Mouse (Mus musculus) activated CD4-positive, CD25-positive, alpha-beta regulatory T cell, adult 4 months (primary cell): ENCODE data around the gene Syvn1. TPM values are rescaled to one million over a fixed set of nuclear protein-coding genes. Genes with fewer than 3 reads are reported as not detected.
"Not testable (repeated sequence)": the region's sequence is repeated elsewhere in the genome, so short reads cannot be mapped to it uniquely, and the experiment has no call there.

Experiments
- ATAC-seq: one replicate; pipeline ENCODE4 v1.8.0; 2017
- polyA plus RNA-seq, 2 experiments: library from polyadenylated mRNA; unstranded; fragments of 100-300 nt; shearing (Covaris generic); gene quantifications; one replicate each; pipeline ENCODE4 v1.2.1; 2017

Syvn1 gene
- polyA plus RNA-seq, 2 experiments from 2014 or later, result 12.2 to 15.7 TPM

- ATAC-seq, result no peak
Observed at GRCm38 (mm10) chr19:6042293-6042692, 4.1 kb upstream of the Syvn1 start.

GRCm38 (mm10) chr19:6044102-6044501 is 2.3 kb upstream of the Syvn1 start:
- not testable (repeated sequence) for ATAC-seq

GRCm38 (mm10) chr19:6045366-6046293 is 746 bp upstream of the Syvn1 start:
- peak; percentile 33 for ATAC-seq

GRCm38 (mm10) chr19:6047154-6047898 is 950 bp downstream of the Syvn1 start:
- ATAC-seq, result no peak

- no peak for ATAC-seq
Observed at GRCm38 (mm10) chr19:6047899-6048166, 1.5 kb downstream of the Syvn1 start.

GRCm38 (mm10) chr19:6048681-6049410 is 2.5 kb downstream of the Syvn1 start:
- no peak for ATAC-seq

- ATAC-seq, result no peak
Observed at GRCm38 (mm10) chr19:6052516-6052915, 6.1 kb downstream of the Syvn1 start.

- ATAC-seq, result no peak
Observed at GRCm38 (mm10) chr19:6054296-6054695, 7.9 kb downstream of the Syvn1 start.

GRCm38 (mm10) chr19:6056696-6057095 is 10.3 kb downstream of the Syvn1 start:
- ATAC-seq, result no peak

- peak; percentile 68 for ATAC-seq
Observed at GRCm38 (mm10) chr19:6057313-6058096, 11.1 kb downstream of the Syvn1 start, which contains the start of the genes Mrpl49 and Fau. Gene Mrpl49, minus strand, starts transcription at chr19:6057785. Gene Fau, plus strand, starts transcription at chr19:6057844.

- ATAC-seq, result no peak
Observed at GRCm38 (mm10) chr19:6058513-6058912, 12.1 kb downstream of the Syvn1 start.

GRCm38 (mm10) chr19:6058966-6059365 is 12.6 kb downstream of the Syvn1 start:
- no peak for ATAC-seq

- peak; percentile 83 for ATAC-seq
Observed at GRCm38 (mm10) chr19:6061021-6061533, 14.7 kb downstream of the Syvn1 start, which contains the start of gene Znhit2. Gene Znhit2, plus strand, starts transcription at chr19:6061192.

- ATAC-seq, result peak; percentile 22
Observed at GRCm38 (mm10) chr19:6061641-6062302, 15.4 kb downstream of the Syvn1 start.

- no peak for ATAC-seq
Observed at GRCm38 (mm10) chr19:6062418-6062817, 16.0 kb downstream of the Syvn1 start.

GRCm38 (mm10) chr19:6063081-6063480 is 16.7 kb downstream of the Syvn1 start:
- ATAC-seq, result no peak

- ATAC-seq, result no peak
Observed at GRCm38 (mm10) chr19:6066571-6066970, 20.2 kb downstream of the Syvn1 start.

- peak; percentile 42 for ATAC-seq
Observed at GRCm38 (mm10) chr19:6067011-6067723, 20.8 kb downstream of the Syvn1 start.

GRCm38 (mm10) chr19:6067724-6068415 is 21.5 kb downstream of the Syvn1 start, which contains the start of gene Tm7sf2:
Gene Tm7sf2, minus strand, starts transcription at chr19:6068373.
- ATAC-seq, result peak; percentile 86

GRCm38 (mm10) chr19:6068951-6069350 is 22.6 kb downstream of the Syvn1 start:
- no peak for ATAC-seq
